In genomic region chr11:94161267-94161646, GRCm38 (mm10) we compare ENCODE assay signal across 8 mouse cellular contexts. TPM values are rescaled to one million over a fixed set of nuclear protein-coding genes. Genes with fewer than 3 reads are reported as not detected.
A peak's percentile ranks its signal among the peaks of the same experiment; 100 is the strongest.
DNase-seq lines count a peak whose midpoint lies in the region; ATAC-seq and TF ChIP-seq lines count a peak whose summit lies in the region.

No protein-coding gene starts in this region.

- WGBS in kidney, adult 2 months: 4% methylated on average over 9 of the region's 9 CpGs
- WGBS in liver, embryonic 16.5 days (ENCODE audit: insufficient replicate concordance): 13% methylated on average over 9 of the region's 9 CpGs
- WGBS in neural tube, embryonic 13.5 days: 28% methylated on average over 9 of the region's 9 CpGs

- no peak for TF ChIP-seq CTCF in kidney, adult 2 months (conservative IDR thresholded peaks at IDR 0.05; ENCODE audit: insufficient read depth, insufficient read length, low read depth, low read length)

- H3K9ac ChIP-seq in liver, embryonic 16.5 days (ENCODE audit: low read depth, low read length): no peak overlapping the region
- peak overlapping the region; percentile 66 for H3K9ac ChIP-seq in neural tube, embryonic 13.5 days

- peak overlapping the region; percentile 41 for H3K4me2 ChIP-seq in liver, embryonic 16.5 days (ENCODE audit: low read depth, low read length)
- H3K4me2 ChIP-seq in neural tube, embryonic 13.5 days: peak overlapping the region; percentile 47

- ATAC-seq in liver, embryonic 16.5 days (ENCODE audit: low read depth): peak; percentile 73
- ATAC-seq in neural tube, embryonic 13.5 days (ENCODE audit: low read depth): no peak

- no peaks in the 10 kb centered on the region for H3K36me3 ChIP-seq in kidney, adult 2 months (ENCODE audit: control insufficient read depth, insufficient read depth, low read length)
- no peaks in the 10 kb centered on the region for H3K36me3 ChIP-seq in liver, embryonic 16.5 days (ENCODE audit: control insufficient read depth, insufficient read depth)
- no peaks in the 10 kb centered on the region for H3K36me3 ChIP-seq in neural tube, embryonic 13.5 days

- no peak for TF ChIP-seq POLR2A in kidney, adult 2 months (IDR thresholded peaks at IDR 0.05; ENCODE audit: low read depth, low read length)

- H3K27me3 ChIP-seq in kidney, adult 2 months (replicated peaks; ENCODE audit: control insufficient read depth, insufficient read depth, low read length): no peaks in the 10 kb centered on the region
- H3K27me3 ChIP-seq in liver, embryonic 16.5 days (ENCODE audit: control insufficient read depth, insufficient read depth, low read depth, low read length): no peaks in the 10 kb centered on the region; the same call in 1 of the 2 replicates
- H3K27me3 ChIP-seq in neural tube, embryonic 13.5 days: no peaks in the 10 kb centered on the region

- H3K4me1 ChIP-seq in kidney, adult 2 months (ENCODE audit: control insufficient read depth, insufficient read depth, low read length): peaks cover 39% of the 10 kb centered on the region
- peaks cover 10% of the 10 kb centered on the region for H3K4me1 ChIP-seq in liver, embryonic 16.5 days (ENCODE audit: control insufficient read depth, low read depth, low read length)
- peaks cover 48% of the 10 kb centered on the region for H3K4me1 ChIP-seq in neural tube, embryonic 13.5 days (replicated peaks)

- peak overlapping the region; percentile 99 for H3K27ac ChIP-seq in kidney, adult 2 months (ENCODE audit: insufficient read depth, low read depth, low read length)
- H3K27ac ChIP-seq in liver, embryonic 16.5 days (ENCODE audit: low read length): peak overlapping the region; percentile 71
- H3K27ac ChIP-seq in neural tube, embryonic 13.5 days (replicated peaks): peak overlapping the region; percentile 99

- no peaks in the 10 kb centered on the region for H3K9me3 ChIP-seq in liver, embryonic 16.5 days (replicated peaks; ENCODE audit: control insufficient read depth, low read length)
- no peaks in the 10 kb centered on the region for H3K9me3 ChIP-seq in neural tube, embryonic 13.5 days

- peak; percentile 39 for DNase-seq in right cerebral cortex, adult 18-20 months
- no peak for DNase-seq in right cerebral cortex, postnatal 4 days
- DNase-seq in cerebellum, postnatal 14 days: peak; percentile 61 to 66
- DNase-seq in heart, adult 9 months (ENCODE audit: low spot score in 2 of 2): peak; percentile 68 to 71
- peak; percentile 95 for DNase-seq in kidney, adult 2 months
- no peak for DNase-seq in natural killer cell, adult 2 months (ENCODE audit: low spot score in 2 of 2)

- H3K4me3 ChIP-seq in kidney, adult 2 months (ENCODE audit: insufficient read depth, low read depth, low read length): no peak overlapping the region
- H3K4me3 ChIP-seq in liver, embryonic 16.5 days (ENCODE audit: low read depth, low read length): no peak overlapping the region
- no peak overlapping the region for H3K4me3 ChIP-seq in neural tube, embryonic 13.5 days

RNA-seq across cellular contexts. Expression of gene Tob1, which starts 50.0 kb away (rescaled TPM):
- polyA plus RNA-seq in kidney, adult 2 months (2012; rRNA removed): 45.0 and 54.8 TPM in 2 replicates
- polyA plus RNA-seq in liver, embryonic 16.5 days (2015; fragmentation: Nextera tagmentation; extraction: Ambion mirVana): 11.6 and 11.8 TPM in 2 replicates
- 32.5 and 37.6 TPM in 2 replicates for polyA plus RNA-seq in neural tube, embryonic 13.5 days (2015; fragmentation: Nextera tagmentation; extraction: Ambion mirVana)

Comparison
In these comparisons a context has a peak if more than half of its experiments do, and no peak if none do; other contexts are left out.
1. DNase-seq: peak in right cerebral cortex, adult 18-20 months (single experiment), cerebellum, postnatal 14 days (2 of 2), heart, adult 9 months (2 of 2) and kidney, adult 2 months (single experiment); none in right cerebral cortex, postnatal 4 days (single experiment) and natural killer cell, adult 2 months (0 of 2).
2. Peak in every context shown above with its lines, with median percentiles within 50 percentile points of each other: H3K27ac ChIP-seq.